Mouse (Mus musculus): ENCODE data around the gene Rft1.

Rft1 gene

DNA sequence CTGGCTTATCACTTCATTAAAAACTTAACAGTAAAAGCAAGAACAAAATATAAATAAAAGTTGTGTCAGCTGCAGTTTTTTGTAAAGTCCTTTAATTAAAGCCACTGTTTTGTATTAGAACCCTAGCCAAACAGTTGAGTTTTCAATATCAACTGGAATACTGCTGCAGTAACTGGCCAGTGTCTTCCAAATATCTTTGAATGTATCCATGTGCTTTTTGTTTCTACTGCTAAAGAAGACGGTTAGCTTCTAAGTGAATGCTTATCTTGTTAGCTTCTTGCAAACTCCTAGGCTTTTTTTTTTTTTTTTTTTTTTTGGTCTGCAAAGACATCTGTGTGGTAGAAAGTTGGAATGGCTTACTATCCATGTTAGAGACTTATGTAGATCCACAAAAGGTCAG lies 65.4 kb downstream of the Rft1 start:
- DNase-seq (ENCODE audit: inconsistent age in 2 of 2, low spot score in 1 of 2), result no peak

DNA sequence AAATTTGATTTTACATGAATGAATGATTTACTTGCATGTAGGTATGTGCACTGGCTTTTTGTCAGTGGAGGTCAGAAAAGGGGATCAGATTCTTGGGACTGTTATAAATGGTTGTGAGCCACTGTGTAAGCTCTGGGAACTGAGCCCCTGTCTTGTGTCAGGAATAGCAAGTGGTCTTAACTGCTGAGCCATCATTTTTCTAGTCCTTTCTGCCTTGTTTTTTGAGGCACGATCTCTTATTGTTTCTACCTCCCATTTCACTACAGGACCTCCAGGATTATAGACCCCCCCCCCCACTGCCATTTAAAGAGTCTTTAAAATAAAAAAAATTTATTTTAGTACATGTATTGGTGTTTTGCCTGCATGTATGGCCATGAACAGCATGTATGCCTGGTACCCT lies 67.7 kb downstream of the Rft1 start:
- no peak for DNase-seq (ENCODE audit: inconsistent age in 2 of 2, low spot score in 1 of 2)

DNA sequence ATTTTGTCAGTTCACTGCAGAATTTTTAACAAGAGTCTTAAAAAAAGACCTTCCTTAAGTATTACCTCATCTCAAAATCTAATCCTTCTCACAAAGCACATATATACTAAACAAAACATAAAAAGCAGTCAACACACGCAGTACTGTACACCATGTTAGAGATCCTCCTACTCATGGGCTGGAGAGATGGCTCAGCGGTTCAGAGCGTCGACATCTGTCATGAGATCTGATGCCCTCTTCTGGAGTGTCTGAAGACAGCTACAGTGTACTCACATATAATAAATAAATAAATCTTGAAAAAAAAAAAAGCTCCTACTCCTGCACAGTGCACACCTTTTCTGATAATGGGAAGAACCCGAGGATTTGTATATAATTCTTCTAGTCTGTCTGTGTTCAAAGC lies 68.2 kb downstream of the Rft1 start:
- DNase-seq (ENCODE audit: inconsistent age in 2 of 2, low spot score in 1 of 2), result no peak

DNA sequence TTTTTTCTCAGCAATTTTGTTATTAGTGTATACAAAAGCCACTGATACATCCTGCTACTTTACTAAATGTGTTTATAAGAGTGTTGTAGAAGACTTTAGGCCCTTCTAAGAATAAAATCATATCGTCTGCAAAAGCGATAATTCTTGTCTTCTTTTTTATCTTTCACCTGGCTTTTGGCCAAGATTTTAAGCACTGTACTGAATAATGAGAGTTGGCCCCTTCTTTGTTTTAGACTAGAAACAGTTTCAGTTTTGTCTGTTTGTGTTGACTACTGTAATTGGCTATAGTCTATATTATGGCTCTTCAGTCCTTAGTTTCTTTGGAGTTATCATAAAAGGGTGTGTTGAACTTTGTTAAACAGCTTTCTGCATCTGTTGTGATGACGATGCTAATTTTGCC lies 77.7 kb downstream of the Rft1 start:
- DNase-seq (ENCODE audit: inconsistent age in 2 of 2, low spot score in 1 of 2), result peak in 1 of 2 experiments; percentile 51

DNA sequence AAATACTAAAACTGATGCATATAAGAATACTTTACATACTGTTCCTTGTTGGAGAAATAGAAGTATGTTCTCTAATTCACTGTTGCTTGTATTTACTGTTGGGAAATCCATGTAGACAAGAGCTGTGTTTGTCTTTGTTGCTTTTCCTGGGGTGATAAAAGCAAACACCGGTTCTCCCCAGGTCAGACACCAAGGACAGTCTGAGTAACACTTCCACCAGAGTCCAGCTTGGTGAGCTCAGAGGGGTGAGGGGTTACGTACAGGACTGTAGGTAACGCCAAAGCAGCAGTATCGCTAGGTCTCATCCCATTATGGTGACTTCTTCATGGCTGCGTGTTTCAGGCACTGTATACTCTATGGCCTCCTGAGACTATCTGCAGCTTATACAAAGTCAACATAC lies 80.5 kb downstream of the Rft1 start:
- DNase-seq (ENCODE audit: inconsistent age in 2 of 2, low spot score in 1 of 2), result no peak

DNA sequence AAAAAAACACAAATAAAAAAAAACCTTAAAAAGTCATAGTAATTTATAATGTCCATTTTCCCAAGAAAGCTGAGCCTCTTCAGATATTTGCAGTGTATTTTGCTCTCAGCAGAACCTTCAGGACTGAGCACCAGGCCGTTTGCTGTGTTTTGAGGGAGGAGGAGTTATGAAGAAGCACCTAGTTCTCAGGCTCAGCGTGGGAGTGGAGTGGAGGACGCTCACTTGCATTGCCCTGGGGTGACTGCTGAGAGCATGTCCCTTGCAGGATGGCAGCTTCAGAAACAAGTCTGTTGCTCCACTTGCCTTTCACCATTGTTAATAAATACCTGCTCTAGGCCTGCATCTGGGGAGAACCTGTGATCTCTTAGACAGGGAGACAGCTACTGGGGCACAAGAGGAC lies 81.7 kb downstream of the Rft1 start:
- no peak for DNase-seq (ENCODE audit: inconsistent age in 2 of 2, low spot score in 1 of 2)

DNA sequence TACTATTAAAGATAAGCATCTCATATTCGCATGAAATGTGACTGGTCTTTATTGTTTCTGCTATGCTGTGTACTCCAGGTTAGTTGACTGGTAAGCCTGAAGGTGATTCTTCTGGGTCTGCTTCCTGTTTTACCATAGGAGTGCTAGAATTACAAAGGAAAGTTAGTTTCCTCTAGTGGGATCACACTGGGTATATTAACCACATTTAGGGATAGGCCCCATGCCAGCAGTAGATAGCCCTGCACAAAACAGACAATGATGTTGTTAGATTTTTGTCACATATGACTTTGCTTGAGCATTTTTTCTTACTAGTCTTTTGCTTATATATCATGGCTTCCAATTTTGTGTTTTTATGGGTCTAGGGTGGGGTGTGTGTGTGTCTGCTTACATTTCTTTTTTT lies 82.3 kb downstream of the Rft1 start:
- no peak for DNase-seq (ENCODE audit: inconsistent age in 2 of 2, low spot score in 1 of 2)

Data from adrenal gland, adult (tissue).